Mouse (Mus musculus) lung, adult 2 months (tissue): ENCODE data around the gene Lypd3.

Experiments
- CTCF ChIP-seq: fragments of 200-500 bp; IDR thresholded peaks from 2 replicates; pipeline ENCODE4 v1.5.1; 2011; ENCODE audit warnings: mild to moderate bottlenecking, low read length, control low read depth; ENCODE audit not compliant: insufficient read depth
- POLR2A ChIP-seq: fragments of 200-500 bp; IDR thresholded peaks from 2 replicates; pipeline ENCODE4 v1.6.1; 2011; ENCODE audit warnings: low read depth, mild to moderate bottlenecking, control low read depth, low read length, borderline replicate concordance; ENCODE audit errors: extremely low read depth

GRCm38 (mm10) chr7:24628685-24629610 is 7.4 kb upstream of the Lypd3 start:
- no peak for TF ChIP-seq CTCF
- TF ChIP-seq POLR2A: no peak
